Mouse (Mus musculus) neural tube, embryonic 15.5 days (tissue): Measurements from ENCODE around the gene Rpgrip1. TPM values are rescaled to one million over a fixed set of nuclear protein-coding genes. Genes with fewer than 3 reads are reported as not detected.

Source experiments
- ATAC-seq: fragments of 200-750 bp; cut with Nextera tagmentation; 2 replicates; pipeline ENCODE4 v1.8.0; 2017; ENCODE audit warnings: mild to moderate bottlenecking, moderate TSS enrichment, moderate library complexity; ENCODE audit not compliant: low FRiP score
- H3K27ac ChIP-seq: fragments of 300-500 bp; sonication (generic); replicated peaks from 2 replicates; pipeline ENCODE4 v1.5.1; 2015; ENCODE audit warnings: mild to moderate bottlenecking, inconsistent platforms
- H3K27me3 ChIP-seq: fragments of 300-500 bp; sonication (generic); replicated peaks from 2 replicates; pipeline ENCODE4 v1.6.1; 2015; ENCODE audit warnings: inconsistent platforms
- H3K36me3 ChIP-seq: fragments of 300-500 bp; sonication (generic); 2 replicates; pipeline ENCODE4 v1.6.1; 2015; ENCODE audit warnings: inconsistent platforms
- H3K4me1 ChIP-seq: fragments of 300-500 bp; sonication (generic); 2 replicates; pipeline ENCODE4 v1.6.1; 2015; ENCODE audit warnings: inconsistent platforms
- H3K4me2 ChIP-seq: fragments of 300-500 bp; sonication (generic); 2 replicates; pipeline ENCODE4 v1.6.1; 2015; ENCODE audit warnings: inconsistent platforms, mild to moderate bottlenecking, moderate library complexity
- H3K4me3 ChIP-seq: fragments of 300-500 bp; sonication (generic); replicated peaks from 2 replicates; pipeline ENCODE4 v1.5.1; 2015; ENCODE audit warnings: mild to moderate bottlenecking, inconsistent platforms
- H3K9ac ChIP-seq: fragments of 300-500 bp; sonication (generic); replicated peaks from 2 replicates; pipeline ENCODE4 v1.6.1; 2015; ENCODE audit warnings: mild to moderate bottlenecking, inconsistent platforms
- H3K9me3 ChIP-seq: fragments of 300-500 bp; sonication (generic); replicated peaks from 2 replicates; pipeline ENCODE4 v1.6.1; 2016; ENCODE audit warnings: inconsistent platforms
- WGBS: fragments of 180-500 bp; shearing (Covaris S2); methylation state at CpG from one replicate; pipeline ENCODE4 v1.1.7; 2015; ENCODE audit warnings: mixed read lengths; 5-methylcytosine and 5-hydroxymethylcytosine counted together
- polyA plus RNA-seq: library from polyadenylated mRNA; unstranded; fragments of >200 nt; fragmentation: Nextera tagmentation; extraction: Ambion mirVana; gene quantifications from 2 replicates; pipeline ENCODE4 v1.2.1, GENCODE M21; 2015

Gene Rpgrip1
- polyA plus RNA-seq, 1 experiment from 2014 or later: 42.6 TPM

DNA sequence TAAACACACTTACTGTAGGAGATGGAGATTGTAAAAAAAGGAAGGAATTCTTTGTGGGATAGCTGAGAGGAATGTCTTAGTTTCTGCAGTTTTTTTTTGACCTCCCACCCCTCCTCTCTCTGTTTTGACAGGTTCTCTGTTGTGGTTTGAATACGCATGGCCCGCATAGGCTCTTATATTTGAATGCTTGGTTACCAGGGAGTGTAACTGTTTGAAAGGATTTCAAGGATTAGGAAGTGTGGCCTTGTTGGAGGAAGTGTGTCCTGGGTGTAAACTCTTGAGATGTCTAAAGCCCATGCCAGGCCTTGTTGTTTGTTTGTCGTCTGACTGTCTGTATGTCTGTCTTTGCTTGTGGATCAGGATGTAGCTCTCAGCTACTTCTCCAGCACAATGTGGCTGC lies 42.1 kb downstream of the Rpgrip1 start:
- WGBS: 60% methylated on average over 3 of the region's 3 CpGs
- no peak for ATAC-seq
- Histone ChIP-seq H3K9me3 (no peaks in the 10 kb centered on the region), H3K27me3 (no peaks in the 10 kb centered on the region), H3K4me2 (no peak overlapping the region), H3K4me3 (no peak overlapping the region), H3K4me1 (no peaks in the 10 kb centered on the region), H3K9ac (no peak overlapping the region), H3K36me3 (no peaks in the 10 kb centered on the region), H3K27ac (no peak overlapping the region)

DNA sequence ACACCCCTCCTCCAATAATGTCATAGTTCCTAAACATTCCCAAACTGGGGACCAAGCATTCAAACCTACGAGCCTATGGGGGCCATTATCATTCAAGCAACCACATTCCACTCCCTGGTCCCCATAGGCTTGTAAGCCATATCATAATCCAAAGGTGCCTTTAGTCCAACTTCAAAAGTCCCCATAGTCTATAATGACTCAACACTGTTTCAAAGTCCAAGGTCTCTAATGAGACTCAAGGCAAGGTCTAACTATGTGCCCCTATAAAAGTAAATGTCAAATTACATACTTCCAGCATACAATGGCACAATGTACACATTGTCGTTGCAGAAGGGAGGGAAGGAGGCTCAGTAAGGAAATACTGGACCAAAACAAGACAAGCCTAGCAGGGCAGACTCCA lies 44.5 kb downstream of the Rpgrip1 start:
- Histone ChIP-seq H3K9me3 (no peaks in the 10 kb centered on the region), H3K4me3 (no peak overlapping the region), H3K27ac (no peak overlapping the region), H3K4me2 (no peak overlapping the region), H3K27me3 (no peaks in the 10 kb centered on the region), H3K4me1 (no peaks in the 10 kb centered on the region), H3K36me3 (peaks cover 20% of the 10 kb centered on the region), H3K9ac (no peak overlapping the region)
- 92% methylated on average over 2 of the region's 2 CpGs for WGBS
- ATAC-seq: no peak

GRCm38 (mm10) chr14:52160911-52161310 lies 50.4 kb downstream of the Rpgrip1 start:
- H3K27ac ChIP-seq: no peak overlapping the region
- no peak overlapping the region for H3K9ac ChIP-seq
- H3K27me3 ChIP-seq: no peaks in the 10 kb centered on the region
- H3K36me3 ChIP-seq: peaks cover 64% of the 10 kb centered on the region
- 91% methylated on average over 6 of the region's 6 CpGs for WGBS
- no peak overlapping the region for H3K4me3 ChIP-seq
- no peaks in the 10 kb centered on the region for H3K9me3 ChIP-seq
- no peak for ATAC-seq
- no peaks in the 10 kb centered on the region for H3K4me1 ChIP-seq
- no peak overlapping the region for H3K4me2 ChIP-seq

- Histone ChIP-seq H3K9me3 (no peaks in the 10 kb centered on the region), H3K27me3 (no peaks in the 10 kb centered on the region), H3K4me1 (no peaks in the 10 kb centered on the region), H3K4me2 (no peak overlapping the region), H3K9ac (no peak overlapping the region), H3K27ac (no peak overlapping the region), H3K4me3 (no peak overlapping the region), H3K36me3 (peaks cover 57% of the 10 kb centered on the region)
- 89% methylated on average over 2 of the region's 2 CpGs for WGBS
- no peak for ATAC-seq
These were observed 56.1 kb downstream of the Rpgrip1 start for GRCm38 (mm10) chr14:52166571-52166970.

- Histone ChIP-seq H3K4me2 (no peak overlapping the region), H3K4me3 (no peak overlapping the region), H3K4me1 (no peaks in the 10 kb centered on the region), H3K9me3 (no peaks in the 10 kb centered on the region), H3K27ac (no peak overlapping the region), H3K9ac (no peak overlapping the region), H3K27me3 (no peaks in the 10 kb centered on the region), H3K36me3 (no peaks in the 10 kb centered on the region; the same call in 1 of the 2 replicates)
- no peak for ATAC-seq
- WGBS: 94% methylated on average over 1 of the region's 1 CpGs
These were observed 78.3 kb downstream of the Rpgrip1 start for GRCm38 (mm10) chr14:52188788-52189187.

- Histone ChIP-seq H3K36me3 (no peaks in the 10 kb centered on the region; the same call in 1 of the 2 replicates), H3K4me3 (no peak overlapping the region), H3K4me2 (no peak overlapping the region), H3K4me1 (no peaks in the 10 kb centered on the region), H3K27me3 (no peaks in the 10 kb centered on the region), H3K9me3 (no peaks in the 10 kb centered on the region), H3K27ac (no peak overlapping the region), H3K9ac (no peak overlapping the region)
- no peak for ATAC-seq
- WGBS: 73% methylated on average over 2 of the region's 2 CpGs
These were observed 79.0 kb downstream of the Rpgrip1 start for GRCm38 (mm10) chr14:52189519-52189918.

- no peak for ATAC-seq
- no peaks in the 10 kb centered on the region for H3K9me3 ChIP-seq
- no peak overlapping the region for H3K4me2 ChIP-seq
- H3K9ac ChIP-seq: no peak overlapping the region
- no peak overlapping the region for H3K27ac ChIP-seq
- no peaks in the 10 kb centered on the region for H3K27me3 ChIP-seq
- H3K4me3 ChIP-seq: no peak overlapping the region
- peaks cover 9% of the 10 kb centered on the region for H3K4me1 ChIP-seq
- H3K36me3 ChIP-seq: no peaks in the 10 kb centered on the region; the same call in 1 of the 2 replicates
These were observed 80.3 kb downstream of the Rpgrip1 start for GRCm38 (mm10) chr14:52190740-52191359.

DNA sequence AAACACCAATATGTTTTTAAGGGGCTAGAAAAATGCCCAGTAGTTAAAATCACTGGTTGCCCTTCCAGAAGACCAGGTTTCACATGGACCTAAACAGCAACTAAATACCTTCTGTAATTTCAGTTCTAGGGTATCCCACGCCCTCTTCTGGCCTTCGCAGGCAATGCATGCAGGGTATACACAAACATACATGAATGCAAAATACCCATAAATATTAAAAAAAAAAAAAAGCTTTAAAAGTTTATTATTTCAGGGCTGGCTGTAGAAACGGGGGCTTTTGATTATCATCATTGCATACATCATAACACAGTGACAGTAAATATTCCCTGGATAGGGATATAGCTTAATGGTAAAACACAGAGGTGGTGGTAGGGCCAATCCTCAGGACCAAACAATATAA lies 85.2 kb downstream of the Rpgrip1 start:
- no peaks in the 10 kb centered on the region for H3K9me3 ChIP-seq
- H3K4me3 ChIP-seq: peak overlapping the region; percentile 100
- peaks cover 21% of the 10 kb centered on the region for H3K4me1 ChIP-seq
- no peaks in the 10 kb centered on the region for H3K27me3 ChIP-seq
- 18% methylated on average over 3 of the region's 3 CpGs for WGBS
- peaks cover 17% of the 10 kb centered on the region for H3K36me3 ChIP-seq
- no peak overlapping the region for H3K27ac ChIP-seq
- ATAC-seq: no peak
- peak overlapping the region; percentile 76 for H3K4me2 ChIP-seq
- H3K9ac ChIP-seq: no peak overlapping the region

DNA sequence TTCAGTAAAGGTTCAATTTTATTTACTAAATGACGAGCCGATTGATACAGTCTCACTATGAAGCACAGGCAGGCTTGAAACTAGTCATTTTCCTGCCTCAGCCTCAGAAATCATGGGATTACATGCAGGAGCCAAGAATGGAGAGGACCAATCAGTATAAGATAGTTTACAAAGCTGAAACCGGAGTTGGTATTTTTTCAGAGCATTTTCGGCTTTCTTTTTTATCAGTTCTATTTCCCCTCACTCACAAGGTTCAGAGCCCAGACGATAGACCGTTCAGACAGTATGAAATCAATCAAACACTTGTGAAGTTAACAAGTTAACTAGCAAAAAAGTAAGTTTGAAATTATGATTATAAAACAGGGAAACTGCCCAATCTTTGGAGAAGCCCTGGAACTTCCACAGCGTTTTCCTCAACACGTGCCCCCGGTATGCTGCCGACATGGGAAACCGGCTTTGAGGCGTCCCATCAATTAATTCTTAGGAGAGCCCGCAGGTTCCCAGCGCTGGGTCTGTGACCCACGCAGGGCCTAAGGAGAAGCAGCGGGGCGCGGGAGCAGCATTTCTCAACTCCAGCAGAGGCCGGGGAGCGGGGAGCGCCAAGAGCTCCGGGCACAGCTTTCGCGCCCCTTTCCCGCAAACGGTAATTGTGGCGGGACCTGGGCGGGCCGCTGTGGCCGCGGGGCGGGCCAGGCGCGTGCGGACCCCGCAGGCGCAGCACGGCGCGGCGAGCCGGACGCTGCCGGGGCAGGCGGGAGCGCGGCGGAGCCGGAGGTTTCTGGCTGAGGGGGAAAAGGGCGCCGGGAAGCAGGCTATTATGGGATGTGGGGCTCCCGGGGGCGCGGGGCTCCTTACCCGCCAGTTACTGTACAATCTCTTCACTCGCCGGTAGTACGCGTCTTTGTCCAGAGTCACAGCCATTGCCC lies 86.0 kb downstream of the Rpgrip1 start:
- Histone ChIP-seq H3K4me1 (peaks cover 21% of the 10 kb centered on the region), H3K27ac (peak overlapping the region; percentile 95), H3K27me3 (no peaks in the 10 kb centered on the region), H3K9me3 (no peaks in the 10 kb centered on the region), H3K9ac (peak overlapping the region; percentile 91), H3K4me3 (peak overlapping the region; percentile 100), H3K4me2 (peak overlapping the region; percentile 76), H3K36me3 (peaks cover 23% of the 10 kb centered on the region)
- WGBS: 1% methylated on average over 53 of the region's 59 CpGs
- peak; percentile 36 for ATAC-seq

- peak; percentile 98 for ATAC-seq
- Histone ChIP-seq H3K4me1 (peaks cover 21% of the 10 kb centered on the region), H3K27me3 (no peaks in the 10 kb centered on the region), H3K9me3 (no peaks in the 10 kb centered on the region), H3K9ac (peak within 1 kb of the TSS; percentile 91), H3K36me3 (peaks cover 29% of the 10 kb centered on the region), H3K4me3 (peak within 1 kb of the TSS; percentile 100), H3K4me2 (peak within 1 kb of the TSS; percentile 76), H3K27ac (peak within 1 kb of the TSS; percentile 95)
- WGBS: under 1% methylated on average over 59 of the region's 59 CpGs
These were observed 86.8 kb downstream of the Rpgrip1 start, which contains the start of gene Supt16 for GRCm38 (mm10) chr14:52197156-52197878. Gene Supt16, minus strand, starts transcription at chr14:52197416.

GRCm38 (mm10) chr14:52198141-52198540 lies 87.6 kb downstream of the Rpgrip1 start:
- Histone ChIP-seq H3K4me2 (peak overlapping the region; percentile 76), H3K4me1 (peaks cover 21% of the 10 kb centered on the region), H3K27me3 (no peaks in the 10 kb centered on the region), H3K27ac (no peak overlapping the region), H3K4me3 (no peak overlapping the region), H3K9me3 (no peaks in the 10 kb centered on the region), H3K36me3 (peaks cover 35% of the 10 kb centered on the region), H3K9ac (no peak overlapping the region)
- WGBS: 23% methylated on average over 3 of the region's 3 CpGs
- no peak for ATAC-seq
